Comparison of ENCODE assay signal across 9 mouse cellular contexts in the genomic region with DNA sequence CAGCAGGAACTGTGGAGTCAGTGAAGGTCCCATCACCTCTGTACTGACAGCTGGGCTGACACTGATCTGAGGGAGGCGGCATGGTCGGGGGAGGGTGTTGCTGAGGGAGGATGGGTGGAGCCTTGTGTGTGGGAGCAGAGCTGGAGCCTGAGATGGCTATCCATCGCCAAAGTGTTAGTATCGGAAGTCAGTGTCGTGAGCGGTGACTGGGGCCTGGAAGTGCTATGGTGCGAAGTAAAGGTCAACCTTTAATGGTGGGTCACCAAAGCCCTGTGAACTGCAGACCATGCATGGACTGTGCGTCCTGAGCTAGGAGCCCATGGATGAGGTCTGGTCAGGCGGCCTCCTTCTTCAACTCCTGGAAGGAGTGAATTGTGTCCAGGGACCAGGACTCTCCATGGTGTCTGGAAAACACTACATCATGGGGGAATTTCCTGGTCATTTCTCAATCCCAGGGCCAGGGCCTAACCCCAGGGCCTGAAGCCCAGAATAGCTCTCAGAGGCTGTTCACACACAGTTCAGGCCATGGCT. TPM values are rescaled to one million over a fixed set of nuclear protein-coding genes. Genes with fewer than 3 reads are reported as not detected.
DNase-seq lines count a peak whose midpoint lies in the region; ATAC-seq lines count a peak whose summit lies in the region.
"Had no signal": no experiment of that assay in that cellular context is flagged by ENCODE, and none has a peak within 500 bp of the region (broad histone marks: within the 10 kb centered on the region; RNA-seq: fewer than 3 reads in every experiment).

No protein-coding gene starts in this region.

- H3K27ac ChIP-seq in midbrain, embryonic 10.5 days (replicated peaks): peak overlapping the region; percentile 19; the same call in 1 of the 2 replicates
- no peak overlapping the region for H3K27ac ChIP-seq in midbrain, embryonic 14.5 days (replicated peaks; ENCODE audit: low read depth, low read length)
- peak overlapping the region; percentile 71 for H3K27ac ChIP-seq in kidney, embryonic 16.5 days (ENCODE audit: low read length)
- peak overlapping the region; percentile 48; the same call in 1 of the 2 replicates for H3K27ac ChIP-seq in stomach, embryonic 14.5 days (ENCODE audit: low read length)

- no peaks in the 10 kb centered on the region for H3K36me3 ChIP-seq in midbrain, embryonic 10.5 days
- no peaks in the 10 kb centered on the region for H3K36me3 ChIP-seq in midbrain, embryonic 14.5 days (ENCODE audit: control insufficient read depth, insufficient read depth, low read length)
- H3K36me3 ChIP-seq in kidney, embryonic 16.5 days (ENCODE audit: insufficient read depth, low read length): no peaks in the 10 kb centered on the region
- H3K36me3 ChIP-seq in stomach, embryonic 14.5 days (ENCODE audit: control insufficient read depth, insufficient read depth, low read length): no peaks in the 10 kb centered on the region
- H3K36me3 ChIP-seq: limb, embryonic 12.5 days had no signal

- no peak overlapping the region for H3K4me3 ChIP-seq in midbrain, embryonic 10.5 days
- no peak overlapping the region for H3K4me3 ChIP-seq in midbrain, embryonic 14.5 days (replicated peaks; ENCODE audit: low read depth, low read length)
- no peak overlapping the region for H3K4me3 ChIP-seq in kidney, embryonic 16.5 days (ENCODE audit: low read length)
- no peak overlapping the region for H3K4me3 ChIP-seq in stomach, embryonic 14.5 days (ENCODE audit: low read depth, low read length)
- H3K4me3 ChIP-seq: limb, embryonic 12.5 days had no signal

- H3K4me2 ChIP-seq in midbrain, embryonic 14.5 days (ENCODE audit: low read length): no peak overlapping the region
- no peak overlapping the region for H3K4me2 ChIP-seq in kidney, embryonic 16.5 days (replicated peaks; ENCODE audit: low read depth, low read length)
- H3K4me2 ChIP-seq in stomach, embryonic 14.5 days (replicated peaks; ENCODE audit: low read depth, low read length): no peak overlapping the region

- no peaks in the 10 kb centered on the region for H3K9me3 ChIP-seq in midbrain, embryonic 10.5 days (replicated peaks)
- H3K9me3 ChIP-seq in midbrain, embryonic 14.5 days (ENCODE audit: control insufficient read depth, low read length): no peaks in the 10 kb centered on the region
- no peaks in the 10 kb centered on the region for H3K9me3 ChIP-seq in kidney, embryonic 16.5 days (ENCODE audit: low read length)
- H3K9me3 ChIP-seq in stomach, embryonic 14.5 days (ENCODE audit: control insufficient read depth, low read depth, low read length): no peaks in the 10 kb centered on the region
- H3K9me3 ChIP-seq: limb, embryonic 12.5 days had no signal

- H3K4me1 ChIP-seq in midbrain, embryonic 10.5 days: peaks cover 30% of the 10 kb centered on the region
- peaks cover 8% of the 10 kb centered on the region; the same call in 1 of the 2 replicates for H3K4me1 ChIP-seq in midbrain, embryonic 14.5 days (ENCODE audit: control insufficient read depth, insufficient read depth, low read length)
- H3K4me1 ChIP-seq in kidney, embryonic 16.5 days (ENCODE audit: insufficient read depth, low read length): peaks cover 59% of the 10 kb centered on the region
- H3K4me1 ChIP-seq in stomach, embryonic 14.5 days (ENCODE audit: control insufficient read depth, insufficient read depth, low read length): peaks cover 38% of the 10 kb centered on the region

- no peak for ATAC-seq in midbrain, embryonic 14.5 days (ENCODE audit: low FRiP score, low TSS enrichment)
- peak; percentile 74 for ATAC-seq in kidney, embryonic 16.5 days (ENCODE audit: low FRiP score, low TSS enrichment)
- no peak for ATAC-seq in stomach, embryonic 14.5 days (ENCODE audit: insufficient number of reproducible peaks, insufficient read depth, low FRiP score, low read depth)

- no peak overlapping the region for H3K9ac ChIP-seq in midbrain, embryonic 14.5 days (replicated peaks; ENCODE audit: low read length)
- H3K9ac ChIP-seq in kidney, embryonic 16.5 days (replicated peaks; ENCODE audit: low read length): no peak overlapping the region
- no peak overlapping the region for H3K9ac ChIP-seq in stomach, embryonic 14.5 days (replicated peaks; ENCODE audit: low read depth, low read length)

- 53% methylated on average over 9 of the region's 9 CpGs for WGBS in midbrain, embryonic 10.5 days
- 56% methylated on average over 9 of the region's 9 CpGs for WGBS in midbrain, embryonic 14.5 days
- WGBS in kidney, embryonic 16.5 days: 20% methylated on average over 9 of the region's 9 CpGs
- 45% methylated on average over 9 of the region's 9 CpGs for WGBS in stomach, embryonic 14.5 days

- peak; percentile 63 to 80 for DNase-seq in adrenal gland, adult (ENCODE audit: inconsistent age in 2 of 2, low spot score in 1 of 2)
- DNase-seq in adrenal gland, adult 18-20 months (ENCODE audit: low spot score in 2 of 2): no peak
- DNase-seq in midbrain, embryonic 10.5 days (ENCODE audit: low spot score): no peak
- DNase-seq in midbrain, embryonic 14.5 days: no peak
- no peak for DNase-seq in frontal cortex, adult 2 months (ENCODE audit: extremely low spot score in 1 of 2, low spot score in 1 of 2)
- no peak for DNase-seq in embryo, embryonic 11 days

- H3K27me3 ChIP-seq in midbrain, embryonic 10.5 days (ENCODE audit: low read depth, poor library complexity, severe bottlenecking): no peaks in the 10 kb centered on the region; the same call in none of the 2 replicates
- H3K27me3 ChIP-seq in midbrain, embryonic 14.5 days (ENCODE audit: control insufficient read depth, insufficient read depth, low read length): no peaks in the 10 kb centered on the region
- no peaks in the 10 kb centered on the region for H3K27me3 ChIP-seq in kidney, embryonic 16.5 days (ENCODE audit: insufficient read depth, low read length)
- no peaks in the 10 kb centered on the region for H3K27me3 ChIP-seq in stomach, embryonic 14.5 days (ENCODE audit: control insufficient read depth, insufficient read depth, low read length)
- H3K27me3 ChIP-seq: limb, embryonic 12.5 days had no signal

RNA-seq across cellular contexts. Expression of gene Ptgir, which starts 0.7 kb away (rescaled TPM):
- 1 to 10 TPM in 1 of 2 experiments, under 1 TPM in 1; 0.96 to 1.1 TPM for total RNA-seq in adrenal gland, adult 18-20 months (2021)
- polyA plus RNA-seq in midbrain, embryonic 10.5 days (2016; fragmentation: Nextera tagmentation; extraction: Ambion mirVana): 0.17 and 0.56 TPM in 2 replicates
- polyA plus RNA-seq in midbrain, embryonic 14.5 days (2014; fragmentation: Nextera tagmentation; extraction: Ambion mirVana): 0.16 and 0.30 TPM in 2 replicates
- 1.9 and 2.6 TPM in 2 replicates for polyA plus RNA-seq in kidney, embryonic 16.5 days (2015; fragmentation: Nextera tagmentation; extraction: Ambion mirVana)
- 1.5 and 2.0 TPM in 2 replicates for polyA plus RNA-seq in stomach, embryonic 14.5 days (2014; fragmentation: Nextera tagmentation; extraction: Ambion mirVana)
- 0.20 and 0.25 TPM in 2 replicates for polyA plus RNA-seq in frontal cortex, adult 2 months (2012; rRNA removed)

RNA-seq across cellular contexts. Expression of gene Gng8, which starts 14.0 kb away (rescaled TPM):
- total RNA-seq in adrenal gland, adult 18-20 months (2021): under 1 TPM in 1 of 2 experiments, not detected in 1; 0.35 TPM
- polyA plus RNA-seq in midbrain, embryonic 10.5 days (2016; fragmentation: Nextera tagmentation; extraction: Ambion mirVana): 5.4 and 8.5 TPM in 2 replicates
- 11.7 and 17.2 TPM in 2 replicates for polyA plus RNA-seq in midbrain, embryonic 14.5 days (2014; fragmentation: Nextera tagmentation; extraction: Ambion mirVana)
- polyA plus RNA-seq in kidney, embryonic 16.5 days (2015; fragmentation: Nextera tagmentation; extraction: Ambion mirVana): 7.7 and 10.5 TPM in 2 replicates
- polyA plus RNA-seq in stomach, embryonic 14.5 days (2014; fragmentation: Nextera tagmentation; extraction: Ambion mirVana): 12.8 and 12.9 TPM in 2 replicates
- 5.9 and 7.6 TPM in 2 replicates for polyA plus RNA-seq in frontal cortex, adult 2 months (2012; rRNA removed)

RNA-seq across cellular contexts. Expression of gene Calm3, which starts 18.4 kb away (rescaled TPM):
- 100 to 1,000 TPM; 227 to 234 TPM for total RNA-seq in adrenal gland, adult 18-20 months (2021)
- 174 and 180 TPM in 2 replicates for polyA plus RNA-seq in midbrain, embryonic 10.5 days (2016; fragmentation: Nextera tagmentation; extraction: Ambion mirVana)
- 494 and 652 TPM in 2 replicates for polyA plus RNA-seq in midbrain, embryonic 14.5 days (2014; fragmentation: Nextera tagmentation; extraction: Ambion mirVana)
- polyA plus RNA-seq in kidney, embryonic 16.5 days (2015; fragmentation: Nextera tagmentation; extraction: Ambion mirVana): 145 and 154 TPM in 2 replicates
- 148 and 161 TPM in 2 replicates for polyA plus RNA-seq in stomach, embryonic 14.5 days (2014; fragmentation: Nextera tagmentation; extraction: Ambion mirVana)
- 1,679 and 1,948 TPM in 2 replicates for polyA plus RNA-seq in frontal cortex, adult 2 months (2012; rRNA removed)

RNA-seq across cellular contexts. Expression of gene Dact3, which starts 30.4 kb away (rescaled TPM):
- 1 to 10 TPM; 3.1 to 3.8 TPM for total RNA-seq in adrenal gland, adult 18-20 months (2021)
- polyA plus RNA-seq in midbrain, embryonic 10.5 days (2016; fragmentation: Nextera tagmentation; extraction: Ambion mirVana): 1.9 and 2.2 TPM in 2 replicates
- polyA plus RNA-seq in midbrain, embryonic 14.5 days (2014; fragmentation: Nextera tagmentation; extraction: Ambion mirVana): 4.9 and 6.2 TPM in 2 replicates
- 2.0 and 2.1 TPM in 2 replicates for polyA plus RNA-seq in kidney, embryonic 16.5 days (2015; fragmentation: Nextera tagmentation; extraction: Ambion mirVana)
- polyA plus RNA-seq in stomach, embryonic 14.5 days (2014; fragmentation: Nextera tagmentation; extraction: Ambion mirVana): 5.5 and 6.1 TPM in 2 replicates
- 151 and 154 TPM in 2 replicates for polyA plus RNA-seq in frontal cortex, adult 2 months (2012; rRNA removed)

RNA-seq across cellular contexts. Expression of gene Pnmal2, which starts 38.9 kb away (rescaled TPM):
- total RNA-seq in adrenal gland, adult 18-20 months (2021): 10 to 100 TPM; 24.4 to 33.3 TPM
- 4.1 and 11.7 TPM in 2 replicates for polyA plus RNA-seq in midbrain, embryonic 10.5 days (2016; fragmentation: Nextera tagmentation; extraction: Ambion mirVana)
- 115 and 116 TPM in 2 replicates for polyA plus RNA-seq in midbrain, embryonic 14.5 days (2014; fragmentation: Nextera tagmentation; extraction: Ambion mirVana)
- polyA plus RNA-seq in kidney, embryonic 16.5 days (2015; fragmentation: Nextera tagmentation; extraction: Ambion mirVana): 7.4 and 7.5 TPM in 2 replicates
- polyA plus RNA-seq in stomach, embryonic 14.5 days (2014; fragmentation: Nextera tagmentation; extraction: Ambion mirVana): 8.6 and 8.8 TPM in 2 replicates
- 132 and 134 TPM in 2 replicates for polyA plus RNA-seq in frontal cortex, adult 2 months (2012; rRNA removed)

Comparison
In these comparisons a context has a peak if more than half of its experiments do, and no peak if none do; other contexts are left out.
1. DNase-seq: peak in adrenal gland, adult (2 of 2); none in adrenal gland, adult 18-20 months (0 of 2), midbrain, embryonic 10.5 days (single experiment), midbrain, embryonic 14.5 days (single experiment), frontal cortex, adult 2 months (0 of 2) and embryo, embryonic 11 days (single experiment).